Mouse (Mus musculus): ENCODE data around the gene Arhgef25. TPM values are rescaled to one million over a fixed set of nuclear protein-coding genes. Genes with fewer than 3 reads are reported as not detected.
"Not testable (repeated sequence)": the region's sequence is repeated elsewhere in the genome, so short reads cannot be mapped to it uniquely, and the experiment has no call there.

The Arhgef25 gene
- polyA plus RNA-seq, 1 experiment, result 187 TPM

GRCm38 (mm10) chr10:127160728-127161127 lies 29.2 kb downstream of the Arhgef25 start:
- no peak for TF ChIP-seq POLR2A (IDR thresholded peaks at IDR 0.05; ENCODE audit: low read depth, low read length)
- TF ChIP-seq CTCF (IDR thresholded peaks at IDR 0.05; ENCODE audit: borderline replicate concordance, insufficient read depth, low read length), result no peak

GRCm38 (mm10) chr10:127160081-127160480 lies 29.8 kb downstream of the Arhgef25 start:
- Histone ChIP-seq H3K27ac (ENCODE audit: insufficient read depth, low read length) (no peak overlapping the region), H3K4me1 (ENCODE audit: control insufficient read depth, insufficient read depth, low read length) (no peaks in the 10 kb centered on the region), H3K4me3 (ENCODE audit: insufficient read depth, low read length) (no peak overlapping the region)
- TF ChIP-seq POLR2A (IDR thresholded peaks at IDR 0.05; ENCODE audit: low read depth, low read length), result no peak

More at GRCm38 (mm10) chr10:127160728-127161127, 29.2 kb downstream of the Arhgef25 start:
- H3K27ac ChIP-seq (ENCODE audit: insufficient read depth, low read length), result no peak overlapping the region
- no peaks in the 10 kb centered on the region for H3K4me1 ChIP-seq (ENCODE audit: control insufficient read depth, insufficient read depth, low read length)
- no peak overlapping the region for H3K4me3 ChIP-seq (ENCODE audit: insufficient read depth, low read length)

- no peak overlapping the region for H3K4me3 ChIP-seq (ENCODE audit: insufficient read depth, low read length)
- no peaks in the 10 kb centered on the region for H3K4me1 ChIP-seq (ENCODE audit: control insufficient read depth, insufficient read depth, low read length)
- TF ChIP-seq POLR2A (IDR thresholded peaks at IDR 0.05; ENCODE audit: low read depth, low read length) (no peak), CTCF (IDR thresholded peaks at IDR 0.05; ENCODE audit: borderline replicate concordance, insufficient read depth, low read length) (no peak)
- H3K27ac ChIP-seq (ENCODE audit: insufficient read depth, low read length), result no peak overlapping the region
Observed at GRCm38 (mm10) chr10:127158471-127158870, 31.4 kb downstream of the Arhgef25 start.

GRCm38 (mm10) chr10:127156511-127156910 lies 33.4 kb downstream of the Arhgef25 start:
- TF ChIP-seq POLR2A (IDR thresholded peaks at IDR 0.05; ENCODE audit: low read depth, low read length) (no peak), CTCF (IDR thresholded peaks at IDR 0.05; ENCODE audit: borderline replicate concordance, insufficient read depth, low read length) (no peak)
- H3K27ac ChIP-seq (ENCODE audit: insufficient read depth, low read length), result no peak overlapping the region
- no peak overlapping the region for H3K4me3 ChIP-seq (ENCODE audit: insufficient read depth, low read length)
- H3K4me1 ChIP-seq (ENCODE audit: control insufficient read depth, insufficient read depth, low read length), result no peaks in the 10 kb centered on the region

- no peak overlapping the region for H3K27ac ChIP-seq (ENCODE audit: insufficient read depth, low read length)
- TF ChIP-seq CTCF (IDR thresholded peaks at IDR 0.05; ENCODE audit: borderline replicate concordance, insufficient read depth, low read length) (no peak), POLR2A (IDR thresholded peaks at IDR 0.05; ENCODE audit: low read depth, low read length) (no peak)
- H3K4me1 ChIP-seq (ENCODE audit: control insufficient read depth, insufficient read depth, low read length), result no peaks in the 10 kb centered on the region
- no peak overlapping the region for H3K4me3 ChIP-seq (ENCODE audit: insufficient read depth, low read length)
Observed at GRCm38 (mm10) chr10:127156089-127156488, 33.8 kb downstream of the Arhgef25 start.

GRCm38 (mm10) chr10:127154652-127155051 lies 35.2 kb downstream of the Arhgef25 start:
- peaks cover 5% of the 10 kb centered on the region for H3K4me1 ChIP-seq (ENCODE audit: control insufficient read depth, insufficient read depth, low read length)
- TF ChIP-seq CTCF (IDR thresholded peaks at IDR 0.05; ENCODE audit: borderline replicate concordance, insufficient read depth, low read length) (no peak), POLR2A (IDR thresholded peaks at IDR 0.05; ENCODE audit: low read depth, low read length) (no peak)
- no peak overlapping the region for H3K4me3 ChIP-seq (ENCODE audit: insufficient read depth, low read length)
- no peak overlapping the region for H3K27ac ChIP-seq (ENCODE audit: insufficient read depth, low read length)

- Histone ChIP-seq H3K27ac (ENCODE audit: insufficient read depth, low read length) (no peak overlapping the region), H3K4me3 (ENCODE audit: insufficient read depth, low read length) (no peak overlapping the region), H3K4me1 (ENCODE audit: control insufficient read depth, insufficient read depth, low read length) (peaks cover 5% of the 10 kb centered on the region)
- no peak for TF ChIP-seq CTCF (IDR thresholded peaks at IDR 0.05; ENCODE audit: borderline replicate concordance, insufficient read depth, low read length)
- TF ChIP-seq POLR2A (IDR thresholded peaks at IDR 0.05; ENCODE audit: low read depth, low read length), result no peak
Observed at GRCm38 (mm10) chr10:127154241-127154640, 35.6 kb downstream of the Arhgef25 start.

- TF ChIP-seq CTCF (IDR thresholded peaks at IDR 0.05; ENCODE audit: borderline replicate concordance, insufficient read depth, low read length) (no peak), POLR2A (IDR thresholded peaks at IDR 0.05; ENCODE audit: low read depth, low read length) (no peak)
- no peak overlapping the region for H3K4me3 ChIP-seq (ENCODE audit: insufficient read depth, low read length)
- peaks cover 5% of the 10 kb centered on the region for H3K4me1 ChIP-seq (ENCODE audit: control insufficient read depth, insufficient read depth, low read length)
- no peak overlapping the region for H3K27ac ChIP-seq (ENCODE audit: insufficient read depth, low read length)
Observed at GRCm38 (mm10) chr10:127153323-127153722, 36.6 kb downstream of the Arhgef25 start.

GRCm38 (mm10) chr10:127152556-127152955 lies 37.3 kb downstream of the Arhgef25 start:
- H3K27ac ChIP-seq (ENCODE audit: insufficient read depth, low read length); H3K4me3 ChIP-seq (ENCODE audit: insufficient read depth, low read length); H3K4me1 ChIP-seq (ENCODE audit: control insufficient read depth, insufficient read depth, low read length): not testable (repeated sequence)

- not testable (repeated sequence) for H3K4me1 ChIP-seq (ENCODE audit: control insufficient read depth, insufficient read depth, low read length); H3K4me3 ChIP-seq (ENCODE audit: insufficient read depth, low read length); H3K27ac ChIP-seq (ENCODE audit: insufficient read depth, low read length)
Observed at GRCm38 (mm10) chr10:127151233-127151632, 38.6 kb downstream of the Arhgef25 start.

GRCm38 (mm10) chr10:127150471-127150872 lies 39.4 kb downstream of the Arhgef25 start:
- Histone ChIP-seq H3K4me3 (ENCODE audit: insufficient read depth, low read length) (no peak overlapping the region), H3K4me1 (ENCODE audit: control insufficient read depth, insufficient read depth, low read length) (peaks cover 5% of the 10 kb centered on the region), H3K27ac (ENCODE audit: insufficient read depth, low read length) (no peak overlapping the region)
- TF ChIP-seq POLR2A (IDR thresholded peaks at IDR 0.05; ENCODE audit: low read depth, low read length) (no peak), CTCF (IDR thresholded peaks at IDR 0.05; ENCODE audit: borderline replicate concordance, insufficient read depth, low read length) (no peak)

Data from embryonic fibroblast, embryonic 13.5 days (primary cell).